Mouse (Mus musculus) layer of hippocampus, adult 18-20 months (tissue): Measurements from ENCODE around the gene Jak2. TPM values are rescaled to one million over a fixed set of nuclear protein-coding genes. Genes with fewer than 3 reads are reported as not detected.

Experiments used
- DNase-seq, 2 experiments: peaks; one replicate each; pipeline ENCODE4 v3.0.0; 2022; ENCODE audit warnings: low spot score in 2 of 2
- long read RNA-seq: library from polyadenylated mRNA; stranded (forward); transcript quantifications from one replicate; pipeline ENCODE4 v2.0.0, GENCODE M21; 2021
- total RNA-seq, 2 experiments: library from RNA; stranded (reverse); gene quantifications; 2 replicates each; pipeline ENCODE4 v1.2.3; 2021

Jak2 gene
- total RNA-seq = 10 to 100 TPM; 27.9 to 31.0 TPM
- long read RNA-seq, full-length matches to known transcripts = 27 of 39 reads
- long read RNA-seq, partial matches to known transcripts = 6 of 39 reads
- long read RNA-seq, other reads (novel, unspliced or antisense) = 6 of 39 reads

DNA sequence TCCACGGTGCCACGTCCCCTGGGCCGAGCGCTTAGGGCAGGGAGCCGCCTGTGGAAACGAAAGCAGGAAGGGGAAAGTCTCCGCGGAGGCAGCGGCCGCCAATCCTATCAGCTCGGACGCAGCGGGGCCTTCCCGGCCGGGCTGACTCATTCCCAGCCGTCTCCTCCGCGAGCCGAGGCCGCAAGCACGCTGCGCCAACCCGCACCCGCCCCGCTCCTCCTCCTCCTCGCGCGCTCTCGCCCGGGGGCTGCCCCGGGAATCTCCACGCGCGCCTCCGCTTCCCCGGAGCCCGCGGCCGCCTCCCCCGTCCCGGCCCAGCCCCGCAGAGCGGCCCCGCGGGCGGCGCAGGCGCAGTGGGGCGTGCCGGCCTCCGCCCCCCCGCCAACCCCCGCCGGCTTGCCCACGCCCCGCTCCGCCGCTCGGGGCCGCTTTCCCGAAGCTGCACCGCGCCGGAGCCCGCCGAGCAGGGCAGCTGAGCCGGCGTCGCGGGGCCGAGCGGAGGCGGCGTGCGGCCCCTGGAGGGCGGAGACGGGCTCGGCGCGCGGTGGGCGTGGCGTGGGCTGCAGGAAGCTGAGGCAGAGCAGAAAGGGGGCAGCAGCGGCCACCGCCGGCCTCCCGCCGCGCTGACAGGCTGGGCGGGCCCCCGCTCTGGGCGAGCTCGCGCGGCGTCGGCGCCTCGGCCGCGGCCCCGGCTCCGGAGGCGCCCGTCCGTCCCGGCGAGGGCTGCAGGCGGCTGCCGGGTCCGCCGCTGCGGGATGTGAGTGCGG is at the start of gene Jak2:
TSS of gene Jak2 (plus strand) at position 638 of the 767 bp plus-strand sequence.
- peak; percentile 85 to 91 for DNase-seq

DNA sequence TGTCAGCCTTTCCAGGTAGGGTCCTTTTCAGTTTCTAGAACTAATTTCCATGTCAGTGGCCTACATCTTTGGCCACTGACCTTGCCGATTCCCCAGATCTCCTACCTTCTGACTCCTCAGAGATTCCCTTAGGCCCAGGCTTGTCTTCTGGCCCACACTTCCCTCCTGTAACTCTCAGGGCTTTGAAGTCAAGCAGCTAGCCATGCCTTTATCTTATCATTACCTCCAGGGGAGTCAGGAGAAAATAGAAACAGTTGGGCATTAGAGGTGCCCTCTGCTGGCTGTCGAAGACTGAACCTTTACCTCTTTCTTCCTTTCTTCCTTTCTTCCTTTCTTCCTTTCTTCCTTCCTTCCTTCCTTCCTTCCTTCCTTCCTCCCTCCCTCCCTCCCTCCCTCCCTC is 48.3 kb upstream of the Jak2 start:
- no peak for DNase-seq

GRCm38 (mm10) chr19:29204583-29204982 is 47.0 kb upstream of the Jak2 start:
- no peak for DNase-seq

GRCm38 (mm10) chr19:29205267-29205666 is 46.4 kb upstream of the Jak2 start:
- DNase-seq = no peak

DNA sequence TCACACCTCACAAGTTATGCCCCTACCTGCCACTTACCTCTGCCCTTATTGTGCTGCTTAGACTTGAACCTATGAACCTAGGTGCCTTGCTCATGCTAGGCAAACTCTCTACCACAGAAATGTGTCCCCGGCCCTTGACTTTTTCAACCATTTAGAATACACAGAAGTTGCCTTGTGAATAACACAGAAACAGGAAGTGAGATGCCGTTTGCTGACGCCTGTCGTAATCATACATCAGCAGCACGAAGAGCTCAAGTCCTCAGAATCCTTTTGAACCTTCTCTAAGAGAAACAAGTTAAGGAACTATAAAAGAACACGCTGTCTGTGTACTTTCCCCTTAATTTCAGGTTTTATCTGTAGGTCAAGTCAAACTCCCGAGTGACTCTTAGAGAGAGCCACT is 41.7 kb upstream of the Jak2 start:
- DNase-seq = no peak

DNA sequence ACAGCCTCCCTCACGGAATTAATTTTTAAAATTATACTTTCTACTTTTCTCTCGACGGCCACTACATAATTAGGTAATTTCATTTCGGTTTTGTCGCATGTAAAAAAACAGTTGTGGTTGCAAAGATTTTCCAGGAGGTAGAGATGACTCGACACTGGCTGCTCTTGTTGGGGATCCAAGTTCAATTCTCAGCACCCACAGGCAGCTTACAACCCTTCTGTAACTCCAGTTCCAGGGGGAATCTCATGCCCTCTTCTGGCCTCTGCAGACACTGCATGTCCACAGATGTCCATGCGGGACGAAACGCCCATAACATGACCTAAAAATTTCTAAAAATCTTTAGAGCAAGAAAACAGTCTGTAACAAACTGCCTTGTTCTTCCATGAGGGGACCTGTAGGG is 41.3 kb upstream of the Jak2 start:
- DNase-seq = no peak

GRCm38 (mm10) chr19:29215811-29216509 is 35.7 kb upstream of the Jak2 start:
- DNase-seq = no peak

- DNase-seq = no peak
Measured at GRCm38 (mm10) chr19:29221867-29222266, 29.8 kb upstream of the Jak2 start.

GRCm38 (mm10) chr19:29224968-29225367 is 26.7 kb upstream of the Jak2 start:
- DNase-seq = no peak

DNA sequence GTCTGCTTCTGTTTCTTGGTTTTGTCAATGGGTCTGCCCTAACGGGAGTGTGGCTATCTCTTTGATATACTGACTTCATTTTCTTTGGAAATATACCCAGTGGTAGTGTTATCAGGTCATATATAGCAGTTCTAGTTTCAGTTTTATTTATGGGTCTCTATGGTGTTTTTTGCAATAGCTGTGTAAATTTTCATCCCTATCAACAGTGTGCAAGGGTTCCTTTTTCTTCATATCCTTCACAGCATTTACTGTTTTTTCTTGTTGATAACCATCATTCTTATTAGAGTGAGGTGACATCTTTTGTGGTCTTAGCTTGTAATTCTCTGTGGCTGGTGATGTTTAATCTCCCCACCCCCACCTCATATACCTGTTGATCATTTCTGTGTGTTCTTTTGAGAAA is 24.6 kb upstream of the Jak2 start:
- no peak for DNase-seq

DNA sequence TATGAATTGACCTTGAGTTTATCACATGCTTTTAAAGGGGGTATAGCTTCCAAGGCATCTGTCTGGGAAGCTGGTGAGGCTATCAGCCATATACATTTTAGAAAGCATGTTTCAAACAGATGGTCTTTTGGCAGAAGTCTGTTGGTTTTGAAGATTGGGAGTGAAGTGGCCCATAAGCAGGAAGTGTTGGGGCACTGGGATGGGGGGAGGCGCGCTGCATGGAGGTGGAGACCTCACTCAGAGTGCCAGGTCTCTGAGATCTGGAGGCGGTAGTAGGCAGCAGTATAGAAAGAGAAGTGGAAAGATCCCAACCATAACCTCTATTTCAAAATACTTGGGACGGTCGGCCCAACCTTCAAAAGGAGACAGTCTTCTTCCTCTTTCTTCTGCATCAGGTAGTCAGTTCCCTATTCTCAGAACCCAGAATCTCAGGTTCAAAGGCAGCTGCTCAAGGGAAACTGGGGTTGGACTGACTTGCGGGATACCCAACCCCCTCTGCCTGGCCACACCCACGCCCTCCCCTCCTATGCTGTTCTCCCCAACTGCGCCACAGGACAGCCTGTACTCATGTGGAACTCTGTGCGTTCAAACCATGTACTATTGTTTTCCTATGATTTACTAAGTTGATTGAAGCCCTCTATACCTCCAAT is 23.6 kb upstream of the Jak2 start:
- DNase-seq = no peak

GRCm38 (mm10) chr19:29228989-29229388 is 22.6 kb upstream of the Jak2 start:
- DNase-seq = no peak

- no peak for DNase-seq
Measured at GRCm38 (mm10) chr19:29232738-29233137, 18.9 kb upstream of the Jak2 start.

GRCm38 (mm10) chr19:29236658-29237385 is 14.8 kb upstream of the Jak2 start:
- no peak for DNase-seq

DNA sequence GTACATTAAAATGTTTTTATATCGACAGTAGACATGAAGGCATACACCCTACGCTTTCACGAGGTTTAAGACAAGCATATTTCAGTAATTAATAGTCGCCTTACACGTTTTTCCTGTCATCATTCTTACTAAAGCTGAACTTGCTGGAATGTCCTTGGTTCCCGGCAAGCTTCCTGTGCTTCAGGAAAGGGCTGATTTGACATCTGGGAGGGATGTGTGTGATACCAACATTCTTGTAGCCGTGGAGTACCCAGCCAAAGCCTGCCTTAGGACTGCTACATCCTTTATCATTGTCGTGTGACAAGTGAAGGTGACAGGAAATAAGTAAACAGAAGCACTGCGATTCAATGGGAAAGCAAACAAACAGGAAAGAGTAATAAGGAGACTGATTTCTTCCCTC is 13.5 kb upstream of the Jak2 start:
- DNase-seq = no peak

DNA sequence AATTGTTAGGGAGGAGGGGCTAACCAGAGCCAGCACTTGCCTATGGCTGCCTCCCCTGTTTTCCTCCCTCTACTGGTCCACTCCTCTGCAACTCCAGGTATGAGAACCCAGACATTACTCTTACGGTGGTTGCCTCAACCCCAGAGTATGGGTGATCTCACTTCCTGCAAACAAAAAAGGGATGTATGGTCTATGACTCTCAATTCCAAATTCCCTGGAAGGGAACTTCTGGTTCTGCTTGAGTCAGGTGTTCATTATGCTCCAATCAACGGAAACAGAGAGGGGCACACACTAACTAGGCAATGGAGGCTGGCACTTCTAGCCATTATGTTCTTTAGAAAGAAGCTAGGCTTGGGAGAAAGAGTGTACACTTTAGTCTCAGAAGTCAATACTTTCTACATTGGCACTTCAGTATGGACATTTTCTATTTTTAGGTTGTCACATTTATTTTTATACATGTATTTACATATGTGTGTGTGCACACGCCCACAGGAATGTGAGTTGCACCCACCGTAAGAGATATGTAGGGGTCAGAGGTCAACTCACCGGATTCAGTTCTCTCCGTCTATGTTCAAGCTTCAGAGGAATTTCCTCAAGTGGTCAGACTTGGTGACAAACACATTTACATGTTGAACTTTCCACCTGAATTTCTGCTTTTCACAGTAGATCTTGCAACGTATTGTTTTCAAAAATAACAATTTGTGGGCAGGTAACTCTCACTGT is 12.0 kb upstream of the Jak2 start:
- no peak for DNase-seq

- no peak for DNase-seq
Measured at GRCm38 (mm10) chr19:29240676-29241075, 11.0 kb upstream of the Jak2 start.

- no peak for DNase-seq
Measured at GRCm38 (mm10) chr19:29241581-29241980, 10.0 kb upstream of the Jak2 start.

DNA sequence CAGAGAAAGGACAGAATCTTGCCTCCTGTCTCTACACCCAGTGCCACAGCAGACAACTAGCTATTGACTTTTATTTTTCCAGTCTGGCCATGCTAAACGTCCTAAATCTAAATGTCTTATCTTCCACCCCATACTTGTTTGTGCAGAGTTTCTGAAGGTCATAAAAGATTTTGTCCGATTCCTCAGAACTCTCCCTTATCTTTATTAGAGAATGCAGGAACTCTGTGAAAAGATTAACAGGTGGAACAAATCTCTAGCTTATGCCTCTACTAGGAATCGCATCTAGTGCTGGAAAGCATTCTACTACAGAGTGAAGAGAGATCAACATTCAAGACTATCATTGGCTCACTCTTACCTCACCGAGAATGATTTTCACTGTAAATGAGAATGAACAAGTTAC is 1.7 kb upstream of the Jak2 start:
- DNase-seq = no peak

GRCm38 (mm10) chr19:29251958-29252801 is 552 bp downstream of the Jak2 start:
- peak in 1 of 2 experiments; percentile 44 for DNase-seq
